In the genomic region with DNA sequence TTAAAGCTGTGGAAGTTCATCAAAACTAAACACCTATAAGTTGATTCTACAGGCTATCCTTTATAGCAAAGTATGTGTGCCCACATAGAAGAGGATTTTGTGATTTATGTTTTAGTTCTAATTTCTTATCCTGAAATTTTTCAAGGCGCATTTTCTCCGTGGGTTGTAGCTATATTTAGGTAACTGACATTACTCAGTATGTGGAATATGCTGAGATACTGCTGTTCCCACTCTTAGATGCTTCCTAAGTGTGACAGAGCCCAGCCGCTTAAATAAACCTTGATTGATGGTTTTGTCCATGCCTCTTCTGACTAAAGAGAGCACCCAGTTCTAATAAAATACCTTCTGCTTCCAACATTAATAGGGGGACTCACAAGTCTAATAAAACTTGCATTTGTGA, we compare ENCODE assay signal across 27 mouse cellular contexts.
"Had no signal": no experiment of that assay in that cellular context is flagged by ENCODE, and none has a peak within 500 bp of the region (broad histone marks: within the 10 kb centered on the region; RNA-seq: fewer than 3 reads in every experiment).

No protein-coding gene starts in this region.

- H3K36me3 ChIP-seq: heart, embryonic 13.5 days; heart, embryonic 15.5 days; hindbrain, embryonic 10.5 days; hindbrain, embryonic 12.5 days; intestine, embryonic 15.5 days; limb, embryonic 10.5 days; limb, embryonic 12.5 days; liver, embryonic 13.5 days had no signal

- H3K9me3 ChIP-seq: heart, embryonic 13.5 days; heart, embryonic 15.5 days; hindbrain, embryonic 10.5 days; hindbrain, embryonic 12.5 days; intestine, embryonic 15.5 days; limb, embryonic 10.5 days; limb, embryonic 12.5 days; liver, embryonic 13.5 days had no signal

- DNase-seq: forebrain, postnatal 0 days; gastrocnemius, postnatal 14 days; gastrocnemius, postnatal 36 days; heart, adult 11 months; heart, adult 2 months; heart, postnatal 4 days; kidney, adult 18-20 months; kidney, adult 8-10 months; kidney, postnatal 10 days; kidney, postnatal 25 days; kidney, postnatal 4 days; liver; liver, embryonic 13.5 days had no signal

- H3K27ac ChIP-seq: heart, adult 2 months; heart, embryonic 13.5 days; heart, embryonic 15.5 days; hindbrain, embryonic 10.5 days; hindbrain, embryonic 12.5 days; hindbrain, embryonic 14.5 days; intestine, embryonic 15.5 days; layer of hippocampus, adult 2 months; limb, embryonic 10.5 days; limb, embryonic 12.5 days; liver, embryonic 13.5 days had no signal

- ATAC-seq: forebrain, postnatal 0 days; hindbrain, embryonic 16.5 days; inflammation-experienced regulatory T-cells, adult 6 months; intestine, embryonic 15.5 days; intestine, postnatal 0 days had no signal

- H3K4me1 ChIP-seq: heart, embryonic 15.5 days; hindbrain, embryonic 10.5 days; hindbrain, embryonic 12.5 days; intestine, embryonic 15.5 days; limb, embryonic 10.5 days; limb, embryonic 12.5 days; liver, embryonic 13.5 days had no signal

- H3K9ac ChIP-seq: forebrain, postnatal 0 days; heart, embryonic 13.5 days; heart, embryonic 15.5 days; hindbrain, embryonic 12.5 days; hindbrain, embryonic 14.5 days; intestine, embryonic 15.5 days; limb, embryonic 12.5 days; liver, embryonic 13.5 days had no signal

- H3K4me2 ChIP-seq: heart, embryonic 11.5 days; heart, embryonic 13.5 days; heart, embryonic 15.5 days; hindbrain, embryonic 12.5 days; hindbrain, embryonic 14.5 days; intestine, embryonic 15.5 days; limb, embryonic 12.5 days; liver, embryonic 11.5 days; liver, embryonic 13.5 days had no signal

- H3K4me3 ChIP-seq: heart, adult 2 months; heart, embryonic 13.5 days; heart, embryonic 15.5 days; hindbrain, embryonic 10.5 days; hindbrain, embryonic 12.5 days; intestine, embryonic 15.5 days; layer of hippocampus, adult 2 months; limb, embryonic 10.5 days; limb, embryonic 12.5 days; liver, embryonic 13.5 days had no signal

- H3K27me3 ChIP-seq: heart, embryonic 13.5 days; heart, embryonic 15.5 days; hindbrain, embryonic 12.5 days; intestine, embryonic 15.5 days; limb, embryonic 12.5 days; liver, embryonic 13.5 days had no signal
